Mouse (Mus musculus): ENCODE measurements around the gene Mia3.

GRCm38 (mm10) chr1:183349840-183350239 is 19.5 kb downstream of the Mia3 start:
- TF ChIP-seq POLR2A (IDR thresholded peaks at IDR 0.05; ENCODE audit: insufficient read length, low read depth) (no peak), E2F4 (IDR thresholded peaks at IDR 0.05; ENCODE audit: insufficient read depth) (no peak), USF1 (IDR thresholded peaks at IDR 0.05; ENCODE audit: low read depth) (no peak), MAX (IDR thresholded peaks at IDR 0.05; ENCODE audit: low read depth) (no peak), TCF3 (IDR thresholded peaks at IDR 0.05; ENCODE audit: insufficient read length, low read depth) (no peak), TCF12 (IDR thresholded peaks at IDR 0.05; ENCODE audit: insufficient read depth, poor library complexity, severe bottlenecking) (no peak), POLR2AphosphoS2 (IDR thresholded peaks at IDR 0.05; ENCODE audit: insufficient read length, low read depth) (no peak), REST (IDR thresholded peaks at IDR 0.05; ENCODE audit: insufficient read depth, insufficient read length) (no peak), SRF (IDR thresholded peaks at IDR 0.05; ENCODE audit: control insufficient read depth, insufficient read length, low read depth) (no peak)

Measured in myocyte (in vitro differentiated cells).